Mouse (Mus musculus) testis, postnatal 14 days (tissue): ENCODE measurements around the gene Tiam2.

Experiments
- DNase-seq: peaks from one replicate; pipeline ENCODE4 v3.0.0; 2021; ENCODE audit warnings: low spot score

Tiam2 gene

DNA sequence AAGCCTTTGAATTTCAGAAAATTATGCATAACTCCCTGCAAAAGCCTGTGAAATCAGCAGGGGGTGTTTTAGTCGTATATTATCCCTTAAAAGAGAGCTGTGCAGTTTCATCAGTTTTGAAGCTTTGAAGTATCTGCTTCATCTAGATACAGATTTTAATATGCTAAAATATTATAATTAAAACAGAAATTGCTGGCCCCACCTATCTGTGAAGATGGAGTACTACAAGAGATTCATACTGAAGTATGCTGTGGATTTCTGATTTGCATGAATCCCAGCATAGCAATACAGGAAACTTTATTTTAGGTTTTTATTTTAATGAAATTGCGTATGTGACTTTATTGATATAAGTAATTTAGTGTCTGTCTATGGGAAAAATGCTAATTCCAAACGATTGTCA lies 234.2 kb downstream of the Tiam2 start:
- no peak for DNase-seq

DNA sequence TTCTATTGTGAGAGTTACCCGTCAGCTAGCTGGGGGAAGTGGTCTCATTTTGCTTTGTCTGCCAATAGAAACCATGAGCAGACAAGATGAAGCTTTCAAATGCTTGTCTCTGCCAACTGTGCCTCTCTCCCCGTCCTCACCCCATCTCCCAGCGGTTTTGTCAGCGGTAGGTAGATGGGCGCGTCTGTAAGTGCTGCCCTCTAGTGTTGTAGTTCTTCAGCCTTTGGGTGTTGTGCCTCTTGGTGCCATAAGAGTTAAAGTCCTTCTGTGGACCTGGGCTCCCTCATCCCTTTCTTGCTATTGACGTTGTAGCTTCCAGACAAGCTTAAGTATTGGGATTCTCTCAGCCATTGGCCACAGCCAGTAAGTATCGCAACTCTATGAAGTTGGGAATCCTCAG lies 236.0 kb downstream of the Tiam2 start:
- no peak for DNase-seq

DNA sequence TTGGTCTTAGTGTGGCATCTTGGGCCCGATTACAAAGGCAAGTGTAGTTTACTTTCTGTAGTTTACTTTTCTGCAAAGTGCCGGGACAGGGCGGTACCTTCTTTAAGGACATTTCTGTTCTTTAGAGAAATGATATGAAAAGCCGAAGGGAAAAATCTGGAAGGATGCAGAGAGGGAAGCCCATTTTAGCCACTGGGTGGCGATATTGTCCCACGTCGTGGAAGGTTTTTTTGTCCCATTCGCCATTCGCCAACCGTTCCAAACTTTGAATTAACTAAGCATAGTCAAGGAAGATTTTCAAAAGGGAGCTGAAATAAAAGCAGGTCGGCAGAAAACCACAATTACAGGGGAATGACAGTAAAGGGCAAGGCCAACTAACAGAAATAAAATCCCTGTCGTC lies 244.5 kb downstream of the Tiam2 start:
- DNase-seq: peak; percentile 49
